ENCODE assay signal across 12 mouse cellular contexts in the genomic region with DNA sequence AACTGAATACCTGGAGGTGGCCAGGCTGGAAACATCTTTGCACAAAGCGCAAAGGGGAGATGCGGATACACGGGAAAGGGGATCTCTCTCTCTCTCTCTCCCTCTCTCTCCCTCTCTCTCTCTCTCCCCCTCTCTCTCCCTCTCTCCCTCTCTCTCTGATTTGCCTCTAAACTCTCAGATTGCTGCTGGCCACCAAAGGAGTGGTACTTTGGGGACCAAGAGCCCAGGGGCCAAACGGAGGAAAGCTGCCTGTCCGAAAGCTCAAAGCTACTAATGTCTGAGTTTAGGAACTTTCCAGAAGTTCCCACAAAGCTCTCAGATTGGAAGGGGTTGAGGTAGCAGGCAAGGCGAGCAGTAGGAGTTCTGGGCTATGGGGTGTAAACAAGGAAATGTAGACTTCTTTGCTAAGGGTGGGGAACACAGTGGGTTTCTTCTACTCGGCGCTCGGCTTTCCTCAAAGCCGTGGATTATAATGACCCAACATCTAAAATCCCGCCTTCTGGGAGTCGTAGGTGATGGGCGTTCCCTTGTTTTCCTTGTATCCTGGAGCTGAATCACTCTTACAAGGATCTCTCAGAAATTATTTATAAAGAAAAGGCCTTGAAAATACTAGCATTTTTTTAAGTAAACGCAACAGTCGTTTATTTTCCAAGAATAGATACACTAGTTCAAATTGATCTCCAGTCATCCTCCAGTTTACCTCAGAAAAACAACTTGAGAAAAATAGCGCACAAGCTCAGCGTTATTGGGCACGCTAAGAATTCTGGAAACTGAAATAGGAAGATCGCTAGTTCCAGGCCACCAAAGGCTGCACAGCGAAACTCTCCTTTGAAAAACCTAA. TPM values are rescaled to one million over a fixed set of nuclear protein-coding genes. Genes with fewer than 3 reads are reported as not detected.
A peak's percentile ranks its signal among the peaks of the same experiment; 100 is the strongest.
DNase-seq lines count a peak whose midpoint lies in the region; ATAC-seq lines count a peak whose summit lies in the region.
"Had no signal": no experiment of that assay in that cellular context is flagged by ENCODE, and none has a peak within 500 bp of the region (broad histone marks: within the 10 kb centered on the region; RNA-seq: fewer than 3 reads in every experiment).

No protein-coding gene starts in this region.

- no peak for ATAC-seq in heart, embryonic 12.5 days (ENCODE audit: insufficient number of reproducible peaks, low FRiP score)
- ATAC-seq in neural tube, embryonic 15.5 days (ENCODE audit: low FRiP score): no peak
- ATAC-seq in heart, embryonic 16.5 days (replicated peaks; ENCODE audit: extremely low read depth, insufficient read depth, low FRiP score): no peak
- ATAC-seq in granulocyte monocyte progenitor cell, adult 5-6 weeks (replicated peaks; ENCODE audit: poor library complexity, severe bottlenecking): no peak

- H3K27ac ChIP-seq in heart, embryonic 12.5 days (ENCODE audit: poor library complexity, severe bottlenecking): no peak overlapping the region
- no peak overlapping the region for H3K27ac ChIP-seq in neural tube, embryonic 15.5 days (replicated peaks)
- H3K27ac ChIP-seq in heart, embryonic 16.5 days (ENCODE audit: low read length): no peak overlapping the region

- peak overlapping the region; percentile 37 for H3K4me3 ChIP-seq in heart, embryonic 12.5 days
- no peak overlapping the region for H3K4me3 ChIP-seq in neural tube, embryonic 15.5 days (replicated peaks)
- peak overlapping the region; percentile 45; the same call in 1 of the 2 replicates for H3K4me3 ChIP-seq in heart, embryonic 16.5 days (ENCODE audit: low read length)

- DNase-seq in heart, adult 9 months (ENCODE audit: low spot score in 2 of 2): no peak
- peak; percentile 63 for DNase-seq in neural tube, embryonic 10.5 days (ENCODE audit: extremely low spot score, low spot score)
- DNase-seq in retina, postnatal 1 day: peak; percentile 46
- DNase-seq in gastrocnemius, adult 18-20 months (ENCODE audit: low spot score): no peak
- DNase-seq: liver; thymus, adult 18-20 months had no signal

- WGBS in heart, embryonic 12.5 days: 3% methylated on average over 20 of the region's 20 CpGs
- WGBS in neural tube, embryonic 15.5 days: under 1% methylated on average over 20 of the region's 20 CpGs
- 3% methylated on average over 20 of the region's 20 CpGs for WGBS in heart, embryonic 16.5 days

- H3K4me2 ChIP-seq in heart, embryonic 12.5 days: peak overlapping the region; percentile 69
- H3K4me2 ChIP-seq in neural tube, embryonic 15.5 days: no peak overlapping the region
- peak overlapping the region; percentile 60; the same call in 1 of the 2 replicates for H3K4me2 ChIP-seq in heart, embryonic 16.5 days (ENCODE audit: low read depth, low read length)

- no peaks in the 10 kb centered on the region for H3K36me3 ChIP-seq in heart, embryonic 12.5 days
- no peaks in the 10 kb centered on the region for H3K36me3 ChIP-seq in neural tube, embryonic 15.5 days
- no peaks in the 10 kb centered on the region for H3K36me3 ChIP-seq in heart, embryonic 16.5 days (ENCODE audit: control insufficient read depth, insufficient read depth)

- no peak overlapping the region for H3K9ac ChIP-seq in heart, embryonic 12.5 days
- H3K9ac ChIP-seq in neural tube, embryonic 15.5 days (replicated peaks): no peak overlapping the region
- H3K9ac ChIP-seq in heart, embryonic 16.5 days (ENCODE audit: low read length): no peak overlapping the region

- peaks cover 74% of the 10 kb centered on the region for H3K27me3 ChIP-seq in heart, embryonic 12.5 days (replicated peaks)
- peaks cover 78% of the 10 kb centered on the region for H3K27me3 ChIP-seq in neural tube, embryonic 15.5 days (replicated peaks)
- H3K27me3 ChIP-seq in heart, embryonic 16.5 days (ENCODE audit: control insufficient read depth, insufficient read depth, low read length): peaks cover 67% of the 10 kb centered on the region

- H3K9me3 ChIP-seq in heart, embryonic 12.5 days (replicated peaks): no peaks in the 10 kb centered on the region
- no peaks in the 10 kb centered on the region for H3K9me3 ChIP-seq in neural tube, embryonic 15.5 days (replicated peaks)
- H3K9me3 ChIP-seq in heart, embryonic 16.5 days (replicated peaks; ENCODE audit: control insufficient read depth, low read length): no peaks in the 10 kb centered on the region

- peaks cover 24% of the 10 kb centered on the region for H3K4me1 ChIP-seq in heart, embryonic 12.5 days (replicated peaks)
- peaks cover 26% of the 10 kb centered on the region for H3K4me1 ChIP-seq in neural tube, embryonic 15.5 days
- peaks cover 24% of the 10 kb centered on the region for H3K4me1 ChIP-seq in heart, embryonic 16.5 days (ENCODE audit: control insufficient read depth, insufficient read depth, low read length)

RNA-seq across cellular contexts. Expression of a gene that starts 2.9 kb away (rescaled TPM):
- polyA plus RNA-seq in heart, embryonic 12.5 days (2016; fragmentation: Nextera tagmentation; extraction: Ambion mirVana): not detected in 2 replicates
- not detected in 2 replicates for polyA plus RNA-seq in neural tube, embryonic 15.5 days (2015; fragmentation: Nextera tagmentation; extraction: Ambion mirVana)
- not detected in 2 replicates for polyA plus RNA-seq in heart, embryonic 16.5 days (2015; fragmentation: Nextera tagmentation; extraction: Ambion mirVana)
- not detected in 2 replicates for total RNA-seq in granulocyte monocyte progenitor cell, adult 5-6 weeks (2014; fragmentation: Nextera tagmentation)
- total RNA-seq in granulocyte monocyte progenitor cell, adult 5-6 weeks (2017): not detected in 2 replicates
- not detected for total RNA-seq in gastrocnemius, adult 18-20 months (2021)
- total RNA-seq: gastrocnemius, adult 8-10 months; layer of hippocampus, adult 8-10 months had no signal

RNA-seq across cellular contexts. Expression of a gene that starts 22.6 kb away (rescaled TPM):
- polyA plus RNA-seq in heart, embryonic 12.5 days (2016; fragmentation: Nextera tagmentation; extraction: Ambion mirVana): 627 and 634 TPM in 2 replicates
- 322 and 341 TPM in 2 replicates for polyA plus RNA-seq in neural tube, embryonic 15.5 days (2015; fragmentation: Nextera tagmentation; extraction: Ambion mirVana)
- polyA plus RNA-seq in heart, embryonic 16.5 days (2015; fragmentation: Nextera tagmentation; extraction: Ambion mirVana): 825 and 837 TPM in 2 replicates
- 290 and 306 TPM in 2 replicates for total RNA-seq in granulocyte monocyte progenitor cell, adult 5-6 weeks (2014; fragmentation: Nextera tagmentation)
- total RNA-seq in granulocyte monocyte progenitor cell, adult 5-6 weeks (2017): 175 and 360 TPM in 2 replicates
- total RNA-seq in gastrocnemius, adult 18-20 months (2021): 100 to 1,000 TPM; 441 to 524 TPM

RNA-seq across cellular contexts. Expression of a gene that starts 36.5 kb away (rescaled TPM):
- 4.7 and 5.1 TPM in 2 replicates for polyA plus RNA-seq in heart, embryonic 12.5 days (2016; fragmentation: Nextera tagmentation; extraction: Ambion mirVana)
- 1.2 and 4.2 TPM in 2 replicates for polyA plus RNA-seq in neural tube, embryonic 15.5 days (2015; fragmentation: Nextera tagmentation; extraction: Ambion mirVana)
- 5.1 and 5.2 TPM in 2 replicates for polyA plus RNA-seq in heart, embryonic 16.5 days (2015; fragmentation: Nextera tagmentation; extraction: Ambion mirVana)
- total RNA-seq in granulocyte monocyte progenitor cell, adult 5-6 weeks (2014; fragmentation: Nextera tagmentation): not detected in 2 replicates
- total RNA-seq in granulocyte monocyte progenitor cell, adult 5-6 weeks (2017): not detected in 2 replicates
- total RNA-seq in gastrocnemius, adult 18-20 months (2021): 10 to 100 TPM; 14.2 to 19.3 TPM

Comparison
In these comparisons a context has a peak if more than half of its experiments do, and no peak if none do; other contexts are left out.
1. DNase-seq: peak in neural tube, embryonic 10.5 days (single experiment) and retina, postnatal 1 day (single experiment); none in heart, adult 9 months (0 of 2) and gastrocnemius, adult 18-20 months (single experiment).